Mouse (Mus musculus) liver, embryonic 14.5 days (tissue): ENCODE data around the gene Fgf7. TPM values are rescaled to one million over a fixed set of nuclear protein-coding genes. Genes with fewer than 3 reads are reported as not detected.

ENCODE experiments used
- ATAC-seq: fragments of 200-750 bp; cut with Nextera tagmentation; 2 replicates; pipeline ENCODE4 v1.8.0; 2017; ENCODE audit warnings: moderate number of reproducible peaks, mild to moderate bottlenecking, moderate library complexity; ENCODE audit not compliant: insufficient read depth
- DNase-seq, 3 experiments: peaks; one replicate each; pipeline ENCODE4 v3.0.0-alpha.2; 2012 to 2013; ENCODE audit warnings: low read depth in 3 of 3, low spot score in 3 of 3
- H3K27ac ChIP-seq: fragments of 300-500 bp; sonication (generic); 2 replicates; pipeline ENCODE4 v1.5.1; 2014; ENCODE audit warnings: moderate library complexity, mild to moderate bottlenecking, control low read depth, inconsistent platforms
- H3K27me3 ChIP-seq: fragments of 300-500 bp; sonication (generic); 2 replicates; pipeline ENCODE4 v1.6.1; 2014; ENCODE audit warnings: mild to moderate bottlenecking, low read length, moderate library complexity; ENCODE audit not compliant: control insufficient read depth, insufficient read depth
- H3K36me3 ChIP-seq: fragments of 300-500 bp; sonication (generic); replicated peaks from 2 replicates; pipeline ENCODE4 v1.6.1; 2014; ENCODE audit warnings: low read depth; ENCODE audit not compliant: control insufficient read depth, insufficient read depth
- H3K4me1 ChIP-seq, 2 experiments: fragments of 200-500 bp in 1 of 2; fragments of 300-500 bp in 1 of 2; sonication (generic) in 1 of 2; replicated peaks; 2 replicates each; pipeline ENCODE4 v1.6.1; 2012 to 2014; ENCODE audit warnings: antibody characterized with exemption in 1 of 2, inconsistent platforms in 1 of 2, low read length in 1 of 2; ENCODE audit not compliant: control insufficient read depth in 2 of 2, insufficient read depth in 2 of 2
- H3K4me2 ChIP-seq: fragments of 300-500 bp; sonication (generic); 2 replicates; pipeline ENCODE4 v1.6.1; 2014; ENCODE audit warnings: low read depth, mild to moderate bottlenecking, control low read depth, moderate library complexity
- H3K4me3 ChIP-seq, 2 experiments: fragments of 200-500 bp in 1 of 2; fragments of 300-500 bp in 1 of 2; sonication (generic) in 1 of 2; 2 replicates each; pipeline ENCODE4 v1.5.1; 2012 to 2014; ENCODE audit warnings: low read depth in 2 of 2, low read length in 2 of 2, mild to moderate bottlenecking in 2 of 2, control low read depth in 1 of 2, inconsistent platforms in 1 of 2, moderate library complexity in 1 of 2; ENCODE audit not compliant: insufficient read depth in 1 of 2
- H3K9ac ChIP-seq: fragments of 300-500 bp; sonication (generic); replicated peaks from 2 replicates; pipeline ENCODE4 v1.6.1; 2014; ENCODE audit warnings: mild to moderate bottlenecking, control low read depth, moderate library complexity
- H3K9me3 ChIP-seq: fragments of 300-500 bp; sonication (generic); 2 replicates; pipeline ENCODE4 v1.6.1; 2016; ENCODE audit warnings: low read length, mixed read lengths; ENCODE audit not compliant: control insufficient read depth
- CTCF ChIP-seq: IDR thresholded peaks from 2 replicates; pipeline ENCODE4 v1.5.1; 2016; ENCODE audit warnings: antibody characterized with exemption, low read depth, control low read depth
- EP300 ChIP-seq: IDR thresholded peaks from 2 replicates; pipeline ENCODE4 v1.6.1; 2016; ENCODE audit warnings: antibody characterized with exemption, low read depth
- WGBS: fragments of 180-500 bp; shearing (Covaris S2); extraction: QIAGEN DNeasy Blood & Tissue Kit; methylation state at CpG from one replicate; pipeline ENCODE4 v1.1.7; 2014; ENCODE audit not compliant: insufficient replicate concordance; 5-methylcytosine and 5-hydroxymethylcytosine counted together
- polyA plus RNA-seq, 2 experiments: library from polyadenylated mRNA; depleted of rRNA in 1 of 2; stranded (reverse) in 1 of 2; unstranded in 1 of 2; fragments of >200 nt; fragmentation: Nextera tagmentation in 1 of 2; extraction: Ambion mirVana in 1 of 2; gene quantifications; 2 replicates each; pipeline versions ENCODE4 v1.2.1 to v1.2.3; 2012 to 2014

Fgf7 gene
- polyA plus RNA-seq, 2 experiments: 0.03 TPM; not detected in 1

GRCm38 (mm10) chr2:126090432-126090831 lies 56.0 kb downstream of the Fgf7 start:
- TF ChIP-seq CTCF: no peak
- no peak for TF ChIP-seq EP300
- WGBS: 55% methylated on average over 5 of the region's 5 CpGs
- Histone ChIP-seq H3K4me2 (no peak overlapping the region), H3K9me3 (no peaks in the 10 kb centered on the region), H3K27me3 (no peaks in the 10 kb centered on the region), H3K4me1 (no peaks in the 10 kb centered on the region), H3K4me3 (no peak overlapping the region), H3K36me3 (no peaks in the 10 kb centered on the region), H3K27ac (no peak overlapping the region), H3K9ac (no peak overlapping the region)
- no peak for ATAC-seq
- no peak for DNase-seq

- no peak overlapping the region for H3K4me3 ChIP-seq
- H3K27ac ChIP-seq: no peak overlapping the region
- no peaks in the 10 kb centered on the region for H3K36me3 ChIP-seq
- H3K9ac ChIP-seq: no peak overlapping the region
- ATAC-seq (no peak), DNase-seq (no peak)
- TF ChIP-seq CTCF: no peak
- TF ChIP-seq EP300: no peak
- 69% methylated on average over 4 of the region's 4 CpGs for WGBS
- H3K9me3 ChIP-seq: no peaks in the 10 kb centered on the region
- H3K4me2 ChIP-seq: no peak overlapping the region
- H3K27me3 ChIP-seq: no peaks in the 10 kb centered on the region
- no peaks in the 10 kb centered on the region for H3K4me1 ChIP-seq
These were observed 60.2 kb downstream of the Fgf7 start for GRCm38 (mm10) chr2:126094616-126095015.

Other genes starting within 250 kb of the Fgf7 start
- gene Galk2, start 175.5 kb upstream of the Fgf7 start, polyA plus RNA-seq (2012; rRNA removed): 6.2 and 6.3 TPM in 2 replicates
- gene Galk2, start 175.5 kb upstream of the Fgf7 start, polyA plus RNA-seq (2014; fragmentation: Nextera tagmentation; extraction: Ambion mirVana): 9.7 and 10.1 TPM in 2 replicates
- 13.9 and 50.4 TPM in 2 replicates for gene Cops2, start 175.5 kb upstream of the Fgf7 start, polyA plus RNA-seq (2012; rRNA removed)
- 49.4 and 52.2 TPM in 2 replicates for gene Cops2, start 175.5 kb upstream of the Fgf7 start, polyA plus RNA-seq (2014; fragmentation: Nextera tagmentation; extraction: Ambion mirVana)
- not detected in 2 replicates for gene Fam227b, start 117.3 kb downstream of the Fgf7 start, polyA plus RNA-seq (2012; rRNA removed)
- gene Fam227b, start 117.3 kb downstream of the Fgf7 start, polyA plus RNA-seq (2014; fragmentation: Nextera tagmentation; extraction: Ambion mirVana): not detected in 2 replicates
- gene Dtwd1, start 117.5 kb downstream of the Fgf7 start, polyA plus RNA-seq (2012; rRNA removed): 7.3 and 12.6 TPM in 2 replicates
- gene Dtwd1, start 117.5 kb downstream of the Fgf7 start, polyA plus RNA-seq (2014; fragmentation: Nextera tagmentation; extraction: Ambion mirVana): 24.3 and 27.6 TPM in 2 replicates
- not detected in 2 replicates for gene Gm17555, start 180.4 kb downstream of the Fgf7 start, polyA plus RNA-seq (2012; rRNA removed)
- gene Gm17555, start 180.4 kb downstream of the Fgf7 start, polyA plus RNA-seq (2014; fragmentation: Nextera tagmentation; extraction: Ambion mirVana): not detected in 2 replicates